Mouse (Mus musculus): ENCODE results near the gene Mymx. TPM values are rescaled to one million over a fixed set of nuclear protein-coding genes. Genes with fewer than 3 reads are reported as not detected.

Mymx gene
- total and polyA plus RNA-seq, 3 experiments: not detected

- Histone ChIP-seq H3K9ac (ENCODE audit: insufficient read depth, low read depth) (no peak overlapping the region), H3K27ac (ENCODE audit: insufficient read depth, low read depth) (no peak overlapping the region), H3K79me2 (replicated peaks; ENCODE audit: control insufficient read depth, extremely low read depth, insufficient read depth, poor library complexity, severe bottlenecking) (no peaks in the 10 kb centered on the region), H3K4me1 (ENCODE audit: control insufficient read depth in 1 of 2, insufficient read depth in 2 of 2) (peaks cover 18 to 56% of the 10 kb centered on the region in 2 experiments), H3K4me3 (replicated peaks in 1 of 3; ENCODE audit: low read depth in 2 of 3, low read length in 2 of 3, poor library complexity in 1 of 3) (peak overlapping the region in 1 of 3 experiments; percentile 10), H3K9me3 (replicated peaks; ENCODE audit: low read length) (no peaks in the 10 kb centered on the region), H3K36me3 (replicated peaks in 1 of 2; ENCODE audit: control insufficient read depth in 1 of 2, insufficient read depth in 1 of 2, low read length in 1 of 2) (no peaks in the 10 kb centered on the region), H3K4me2 (ENCODE audit: insufficient read depth, low read depth, poor library complexity, severe bottlenecking) (peak overlapping the region; percentile 61), H3K27me3 (replicated peaks) (no peaks in the 10 kb centered on the region)
- in situ Hi-C loops (cut with MboI; ENCODE audit: low pct_ligation_motif_present, low pct_unique_long_range_greater_than_20kb, low sequenced_read_pairs): no loop called here
- dilution Hi-C loops (cut with MboI; ENCODE audit: extremely low pct_ligation_motif_present, extremely low pct_unique_long_range_greater_than_20kb, low sequenced_read_pairs): no loop called here
- peak in 1 of 2 experiments; percentile 32; a peak in 2 of 4 replicates for TF ChIP-seq CTCF (conservative IDR thresholded peaks at IDR 0.05 in 1 of 2, IDR thresholded peaks at IDR 0.05 in 1 of 2; ENCODE audit: low read depth in 2 of 2, low read length in 2 of 2)
- no peak for TF ChIP-seq NRF1 (IDR thresholded peaks at IDR 0.05; ENCODE audit: low read depth, low read length)
- TF ChIP-seq GABPA (IDR thresholded peaks at IDR 0.05; ENCODE audit: insufficient replicate concordance, low read depth, low read length): no peak
- TF ChIP-seq SIN3A (IDR thresholded peaks at IDR 0.05; ENCODE audit: low read length): 0 out of 2 replicates have a peak, but pooled peaks have one; percentile 36
- TF ChIP-seq IRF4 (IDR thresholded peaks at IDR 0.05; ENCODE audit: low read depth, low read length): 0 out of 2 replicates have a peak, but pooled peaks have one; percentile 17
- TF ChIP-seq TCF12 (IDR thresholded peaks at IDR 0.05; ENCODE audit: low read depth, low read length): peak; percentile 33; the same call in 1 of the 2 replicates
- peak; percentile 72 for TF ChIP-seq ETS1 (conservative IDR thresholded peaks at IDR 0.05; ENCODE audit: low read depth, low read length)
- peak; percentile 21; the same call in 1 of the 2 replicates for TF ChIP-seq ELF1 (IDR thresholded peaks at IDR 0.05; ENCODE audit: low read depth, low read length)
- peak; percentile 53 for TF ChIP-seq MAX (IDR thresholded peaks at IDR 0.05; ENCODE audit: low read length)
- no peak for TF ChIP-seq POLR2AphosphoS2 (IDR thresholded peaks at IDR 0.05; ENCODE audit: low read depth, low read length)
- 0 out of 2 replicates have a peak, but pooled peaks have one; percentile 15 for TF ChIP-seq EP300 (IDR thresholded peaks at IDR 0.05; ENCODE audit: low read length)
- no peak for TF ChIP-seq E2F4 (IDR thresholded peaks at IDR 0.05; ENCODE audit: insufficient replicate concordance, low read depth, low read length)
- TF ChIP-seq MYC (IDR thresholded peaks at IDR 0.05; ENCODE audit: low read depth, low read length): 0 out of 2 replicates have a peak, but pooled peaks have one; percentile 18
- TF ChIP-seq NELFE (IDR thresholded peaks at IDR 0.05; ENCODE audit: low read depth, low read length): no peak
- TF ChIP-seq PAX5 (IDR thresholded peaks at IDR 0.05; ENCODE audit: low read length): no peak
- TF ChIP-seq BHLHE40 (IDR thresholded peaks at IDR 0.05; ENCODE audit: low read depth, low read length): peak; percentile 40; the same call in 1 of the 2 replicates
- 0 out of 2 replicates have a peak, but pooled peaks have one; percentile 28 for TF ChIP-seq CHD2 (IDR thresholded peaks at IDR 0.05; ENCODE audit: low read length)
- peak; percentile 89 for DNase-seq (ENCODE audit: extremely low read depth)
Observed at GRCm38 (mm10) chr17:45631940-45632339, 30.0 kb upstream of the Mymx start.

- H3K79me2 ChIP-seq (replicated peaks; ENCODE audit: control insufficient read depth, extremely low read depth, insufficient read depth, poor library complexity, severe bottlenecking): no peaks in the 10 kb centered on the region
- in situ Hi-C loops (cut with MboI; ENCODE audit: low pct_ligation_motif_present, low pct_unique_long_range_greater_than_20kb, low sequenced_read_pairs) (no loop called here), dilution Hi-C loops (cut with MboI; ENCODE audit: extremely low pct_ligation_motif_present, extremely low pct_unique_long_range_greater_than_20kb, low sequenced_read_pairs) (no loop called here)
- H3K4me2 ChIP-seq (ENCODE audit: insufficient read depth, low read depth, poor library complexity, severe bottlenecking): no peak overlapping the region
- no peak for DNase-seq (ENCODE audit: extremely low read depth)
- no peaks in the 10 kb centered on the region for H3K27me3 ChIP-seq (replicated peaks)
- H3K27ac ChIP-seq (ENCODE audit: insufficient read depth, low read depth): no peak overlapping the region
- TF ChIP-seq RCOR1 (conservative IDR thresholded peaks at IDR 0.05; ENCODE audit: low read depth, low read length): no peak
- peak; percentile 64 for TF ChIP-seq MAFK (IDR thresholded peaks at IDR 0.05; ENCODE audit: insufficient replicate concordance, low read length)
- peaks cover 21 to 61% of the 10 kb centered on the region in 2 experiments for H3K4me1 ChIP-seq (ENCODE audit: control insufficient read depth in 1 of 2, insufficient read depth in 2 of 2)
- H3K9ac ChIP-seq (ENCODE audit: insufficient read depth, low read depth): no peak overlapping the region
- no peak overlapping the region for H3K4me3 ChIP-seq (replicated peaks in 1 of 3; ENCODE audit: low read depth in 2 of 3, low read length in 2 of 3, poor library complexity in 1 of 3)
- no peaks in the 10 kb centered on the region for H3K9me3 ChIP-seq (replicated peaks; ENCODE audit: low read length)
- no peaks in the 10 kb centered on the region for H3K36me3 ChIP-seq (replicated peaks in 1 of 2; ENCODE audit: control insufficient read depth in 1 of 2, insufficient read depth in 1 of 2, low read length in 1 of 2)
Observed at GRCm38 (mm10) chr17:45630992-45631391, 29.1 kb upstream of the Mymx start.

All from CH12.LX (cell line).